12 mouse cellular contexts compared by ENCODE assay signal in genomic region chr14:77580937-77581270, GRCm38 (mm10).
DNase-seq lines count a peak whose midpoint lies in the region; TF ChIP-seq lines count a peak whose summit lies in the region.
"Had no signal": no experiment of that assay in that cellular context is flagged by ENCODE, and none has a peak within 500 bp of the region (broad histone marks: within the 10 kb centered on the region; RNA-seq: fewer than 3 reads in every experiment).

No protein-coding gene starts in this region.

- no peak for TF ChIP-seq CTCF in heart, adult 2 months (IDR thresholded peaks at IDR 0.05)
- no peak for TF ChIP-seq CTCF in layer of hippocampus, adult 2 months (conservative IDR thresholded peaks at IDR 0.05)

- H3K36me3 ChIP-seq in heart, adult 2 months (ENCODE audit: control insufficient read depth, insufficient read depth, low read length): no peaks in the 10 kb centered on the region
- H3K36me3 ChIP-seq in embryonic facial prominence, embryonic 10.5 days (replicated peaks): no peaks in the 10 kb centered on the region
- H3K36me3 ChIP-seq: hindbrain, embryonic 15.5 days had no signal

- intact Hi-C loops in heart, adult 2 months (cut with DNase I): no loop called here

- H3K27ac ChIP-seq in heart, adult 2 months: peak overlapping the region; percentile 71
- H3K27ac ChIP-seq in embryonic facial prominence, embryonic 10.5 days (replicated peaks): peak overlapping the region; percentile 75
- H3K27ac ChIP-seq in layer of hippocampus, adult 2 months: peak overlapping the region; percentile 75
- H3K27ac ChIP-seq: hindbrain, embryonic 15.5 days had no signal

- no peaks in the 10 kb centered on the region for H3K27me3 ChIP-seq in heart, adult 2 months (ENCODE audit: control insufficient read depth, insufficient read depth, low read length)
- no peaks in the 10 kb centered on the region for H3K27me3 ChIP-seq in embryonic facial prominence, embryonic 10.5 days (replicated peaks; ENCODE audit: low read depth, poor library complexity, severe bottlenecking)
- H3K27me3 ChIP-seq: CH12.LX; hindbrain, embryonic 15.5 days had no signal

- no peak overlapping the region; the same call in 1 of the 2 replicates for H3K4me3 ChIP-seq in heart, adult 2 months
- no peak overlapping the region for H3K4me3 ChIP-seq in embryonic facial prominence, embryonic 10.5 days
- no peak overlapping the region for H3K4me3 ChIP-seq in layer of hippocampus, adult 2 months
- H3K4me3 ChIP-seq: hindbrain, embryonic 15.5 days had no signal

- H3K4me1 ChIP-seq in heart, adult 2 months (ENCODE audit: control insufficient read depth, insufficient read depth, low read length): peaks cover 5% of the 10 kb centered on the region
- peaks cover 56% of the 10 kb centered on the region for H3K4me1 ChIP-seq in embryonic facial prominence, embryonic 10.5 days

- no peaks in the 10 kb centered on the region for H3K79me2 ChIP-seq in heart, adult 2 months (replicated peaks; ENCODE audit: control insufficient read depth, insufficient read depth, low read length)

- 24% methylated on average over 5 of the region's 5 CpGs for WGBS in heart, adult 2 months
- WGBS in embryonic facial prominence, embryonic 10.5 days: 30% methylated on average over 5 of the region's 5 CpGs

- no peak for TF ChIP-seq POLR2A in heart, adult 2 months (IDR thresholded peaks at IDR 0.05; ENCODE audit: insufficient read depth, low read depth, low read length)

- no peaks in the 10 kb centered on the region for H3K9me3 ChIP-seq in embryonic facial prominence, embryonic 10.5 days
- H3K9me3 ChIP-seq: hindbrain, embryonic 15.5 days had no signal

- TF ChIP-seq EP300 in heart, adult 2 months (IDR thresholded peaks at IDR 0.05; ENCODE audit: insufficient read depth, low read depth, low read length): no peak

- H3K9ac ChIP-seq in heart, adult 2 months (ENCODE audit: low read depth, low read length): no peak overlapping the region; the same call in 1 of the 2 replicates
- H3K9ac ChIP-seq: hindbrain, embryonic 15.5 days had no signal

- DNase-seq in heart, adult 2 months: peak in 1 of 2 experiments; percentile 26
- DNase-seq in heart, adult 11 months: no peak
- peak; percentile 32 for DNase-seq in embryonic facial prominence, embryonic 10.5 days (ENCODE audit: low spot score)
- peak; percentile 65 to 70 for DNase-seq in layer of hippocampus, adult 2 months (ENCODE audit: low spot score in 2 of 2)
- DNase-seq in naive thymus-derived CD4-positive, alpha-beta T cell, adult 2 months (ENCODE audit: low read depth): peak; percentile 8
- DNase-seq in kidney, postnatal 36 days: no peak
- no peak for DNase-seq in cerebellum, postnatal 25 days
- DNase-seq in adrenal gland, adult (ENCODE audit: inconsistent age in 2 of 2, low spot score in 1 of 2): no peak
- DNase-seq: adrenal gland, adult 8-10 months; thymus, adult 2 months had no signal

Comparison
In these comparisons a context has a peak if more than half of its experiments do, and no peak if none do; other contexts are left out.
1. DNase-seq: peak in embryonic facial prominence, embryonic 10.5 days (single experiment), layer of hippocampus, adult 2 months (2 of 2) and naive thymus-derived CD4-positive, alpha-beta T cell, adult 2 months (single experiment); none in heart, adult 11 months (single experiment), kidney, postnatal 36 days (0 of 2), cerebellum, postnatal 25 days (0 of 2) and adrenal gland, adult (0 of 2).
2. Peak in every context shown above with its lines, with median percentiles within 50 percentile points of each other: H3K27ac ChIP-seq.